In genomic region chr16:37789015-37789381, GRCm38 (mm10) we compare ENCODE assay signal across 9 mouse cellular contexts. TPM values are rescaled to one million over a fixed set of nuclear protein-coding genes. Genes with fewer than 3 reads are reported as not detected.
A peak's percentile ranks its signal among the peaks of the same experiment; 100 is the strongest.
DNase-seq lines count a peak whose midpoint lies in the region; ATAC-seq and TF ChIP-seq lines count a peak whose summit lies in the region.
"Had no signal": no experiment of that assay in that cellular context is flagged by ENCODE, and none has a peak within 500 bp of the region (broad histone marks: within the 10 kb centered on the region; RNA-seq: fewer than 3 reads in every experiment).

No protein-coding gene starts in this region.

- no peaks in the 10 kb centered on the region for H3K4me1 ChIP-seq in testis, adult 2 months (ENCODE audit: control insufficient read depth, insufficient read depth, low read length)
- peaks cover 90% of the 10 kb centered on the region for H3K4me1 ChIP-seq in heart, embryonic 12.5 days (replicated peaks)
- peaks cover 93% of the 10 kb centered on the region for H3K4me1 ChIP-seq in limb, embryonic 13.5 days
- H3K4me1 ChIP-seq in stomach, postnatal 0 days (replicated peaks; ENCODE audit: control insufficient read depth, insufficient read depth), result peaks cover 12% of the 10 kb centered on the region

- no peaks in the 10 kb centered on the region for H3K27me3 ChIP-seq in testis, adult 2 months (ENCODE audit: control insufficient read depth, insufficient read depth, low read length)
- no peaks in the 10 kb centered on the region for H3K27me3 ChIP-seq in heart, embryonic 12.5 days (replicated peaks)
- H3K27me3 ChIP-seq in limb, embryonic 13.5 days, result no peaks in the 10 kb centered on the region
- H3K27me3 ChIP-seq in stomach, postnatal 0 days (ENCODE audit: control insufficient read depth, insufficient read depth, low read length), result no peaks in the 10 kb centered on the region

- no peak overlapping the region for H3K4me3 ChIP-seq in testis, adult 2 months (ENCODE audit: control insufficient read depth, low read depth, low read length)
- no peak overlapping the region for H3K4me3 ChIP-seq in heart, embryonic 12.5 days
- no peak overlapping the region for H3K4me3 ChIP-seq in limb, embryonic 13.5 days
- no peak overlapping the region for H3K4me3 ChIP-seq in stomach, postnatal 0 days (ENCODE audit: low read depth, low read length)
- H3K4me3 ChIP-seq: erythroblast, embryonic 14.5 days had no signal

- H3K9me3 ChIP-seq in heart, embryonic 12.5 days (replicated peaks), result no peaks in the 10 kb centered on the region
- no peaks in the 10 kb centered on the region for H3K9me3 ChIP-seq in limb, embryonic 13.5 days
- H3K9me3 ChIP-seq in stomach, postnatal 0 days (ENCODE audit: control insufficient read depth, low read length), result no peaks in the 10 kb centered on the region

- 0 out of 2 replicates have a peak overlapping the region, but pooled peaks have one; percentile 36 for H3K9ac ChIP-seq in heart, embryonic 12.5 days
- H3K9ac ChIP-seq in limb, embryonic 13.5 days, result no peak overlapping the region
- H3K9ac ChIP-seq in stomach, postnatal 0 days (ENCODE audit: low read length), result peak overlapping the region; percentile 41

- TF ChIP-seq POLR2A in testis, adult 2 months (IDR thresholded peaks at IDR 0.05; ENCODE audit: control insufficient read depth, low read depth, low read length), result no peak

- TF ChIP-seq EP300 in stomach, postnatal 0 days (optimal IDR thresholded peaks at IDR 0.05), result no peak

- H3K27ac ChIP-seq in testis, adult 2 months (ENCODE audit: control insufficient read depth, insufficient read depth, low read depth, low read length), result peak overlapping the region; percentile 73
- H3K27ac ChIP-seq in heart, embryonic 12.5 days (ENCODE audit: poor library complexity, severe bottlenecking), result peak overlapping the region; percentile 95
- H3K27ac ChIP-seq in limb, embryonic 13.5 days, result peak overlapping the region; percentile 91
- H3K27ac ChIP-seq in stomach, postnatal 0 days (replicated peaks), result peak overlapping the region; percentile 89

- 42% methylated on average over 6 of the region's 6 CpGs for whole genome bisulfite sequencing in heart, embryonic 12.5 days
- WGBS in limb, embryonic 13.5 days, result 63% methylated on average over 6 of the region's 6 CpGs
- WGBS in stomach, postnatal 0 days, result 34% methylated on average over 6 of the region's 6 CpGs

- peak overlapping the region; percentile 41 for H3K4me2 ChIP-seq in heart, embryonic 12.5 days
- peak overlapping the region; percentile 46 for H3K4me2 ChIP-seq in limb, embryonic 13.5 days (replicated peaks)
- peak overlapping the region; percentile 31 for H3K4me2 ChIP-seq in stomach, postnatal 0 days (replicated peaks; ENCODE audit: low read depth)

- no peak for TF ChIP-seq CTCF in testis, adult 2 months (IDR thresholded peaks at IDR 0.05; ENCODE audit: control insufficient read depth, insufficient read depth, insufficient replicate concordance, low read depth, low read length)
- TF ChIP-seq CTCF in stomach, postnatal 0 days (IDR thresholded peaks at IDR 0.05; ENCODE audit: low read depth), result no peak

- DNase-seq in testis, postnatal 14 days (ENCODE audit: low spot score), result no peak
- no peak for DNase-seq in stomach, postnatal 0 days (ENCODE audit: low spot score)
- DNase-seq in natural killer cell, adult 2 months (ENCODE audit: low spot score in 2 of 2), result no peak
- no peak for DNase-seq in right cerebral cortex, adult 2 months (ENCODE audit: low spot score in 2 of 2)
- no peak for DNase-seq in left cerebral cortex, postnatal 36 days (ENCODE audit: low spot score in 2 of 2)

- intact Hi-C loops in left cerebral cortex, postnatal 36 days (cut with DNase I), result no loop called here

- no peak for ATAC-seq in heart, embryonic 12.5 days (ENCODE audit: insufficient number of reproducible peaks, low FRiP score)
- no peak; the same call in 1 of the 2 replicates for ATAC-seq in limb, embryonic 13.5 days (ENCODE audit: low FRiP score, low read depth)
- peak; percentile 14; the same call in 1 of the 2 replicates for ATAC-seq in stomach, postnatal 0 days (ENCODE audit: low FRiP score, low TSS enrichment)

- no peaks in the 10 kb centered on the region for H3K36me3 ChIP-seq in testis, adult 2 months (ENCODE audit: control insufficient read depth, insufficient read depth, low read length)
- peaks cover 55% of the 10 kb centered on the region for H3K36me3 ChIP-seq in heart, embryonic 12.5 days
- H3K36me3 ChIP-seq in limb, embryonic 13.5 days, result peaks cover 54% of the 10 kb centered on the region
- H3K36me3 ChIP-seq in stomach, postnatal 0 days (ENCODE audit: control insufficient read depth, insufficient read depth, low read length), result 0 out of 2 replicates have a peak, but pooled peaks cover 4% of the 10 kb centered on the region

RNA-seq across cellular contexts. Expression of gene Fstl1, which starts 12.3 kb away (rescaled TPM):
- 4.8 and 5.4 TPM in 2 replicates for polyA plus RNA-seq in testis, adult 2 months (2012; rRNA removed)
- polyA plus RNA-seq in heart, embryonic 12.5 days (2016; fragmentation: Nextera tagmentation; extraction: Ambion mirVana), result 558 and 559 TPM in 2 replicates
- polyA plus RNA-seq in limb, embryonic 13.5 days (2015; fragmentation: Nextera tagmentation; extraction: Ambion mirVana), result 714 and 731 TPM in 2 replicates
- polyA plus RNA-seq in stomach, postnatal 0 days (2015; fragmentation: Nextera tagmentation; extraction: Ambion mirVana), result 238 and 254 TPM in 2 replicates
- total RNA-seq in left cerebral cortex, postnatal 36 days (2021), result 10 to 100 TPM; 28.6 to 32.6 TPM

Comparison
In these comparisons a context has a peak if more than half of its experiments do, and no peak if none do; other contexts are left out.
1. RNA of gene Fstl1, which starts 12.3 kb away (polyA plus RNA-seq): 714 to 731 TPM in limb, embryonic 13.5 days, 558 to 559 TPM in heart, embryonic 12.5 days and 238 to 254 TPM in stomach, postnatal 0 days; 4.8 to 5.4 TPM in testis, adult 2 months; every median in the first group is over 10 times any median in the second.
2. Peak in every context shown above with its lines, with median percentiles within 50 percentile points of each other: H3K27ac ChIP-seq and H3K4me2 ChIP-seq.